11 mouse cellular contexts compared by ENCODE assay signal in the genomic region with DNA sequence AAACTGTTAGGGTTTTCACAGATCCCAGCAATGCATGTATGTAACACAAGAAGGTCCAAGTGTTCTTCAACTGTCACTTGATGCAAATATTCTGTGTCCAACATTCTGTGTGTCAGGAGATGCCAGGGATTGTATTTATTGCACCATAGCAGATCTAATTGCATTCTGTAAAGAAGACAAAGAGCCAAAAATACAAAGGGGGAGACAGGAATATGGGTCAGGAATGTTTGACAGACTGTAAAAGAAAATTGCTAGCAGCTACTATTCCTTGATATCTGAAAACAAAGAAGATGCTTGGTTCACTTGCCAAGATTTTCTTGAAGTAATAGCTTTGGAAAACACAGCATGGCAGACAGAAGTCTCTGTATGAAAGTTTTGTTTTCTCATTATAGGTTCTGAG.
"Had no signal": no experiment of that assay in that cellular context is flagged by ENCODE, and none has a peak within 500 bp of the region (broad histone marks: within the 10 kb centered on the region; RNA-seq: fewer than 3 reads in every experiment).

No protein-coding gene starts in this region.

- DNase-seq: right cerebral cortex, adult 18-20 months; right cerebral cortex, postnatal 14 days; right cerebral cortex, postnatal 25 days; right cerebral cortex, postnatal 4 days; spleen, adult 18-20 months; thymus, adult 18-20 months; thymus, adult 2 months; thymus, postnatal 14 days; thymus, postnatal 25 days; thymus, postnatal 36 days; thymus, postnatal 4 days had no signal
